Mouse (Mus musculus) limb, embryonic 15.5 days (tissue): ENCODE data around the gene Ephb2. TPM values are rescaled to one million over a fixed set of nuclear protein-coding genes. Genes with fewer than 3 reads are reported as not detected.

Experiments used
- ATAC-seq: fragments of 200-750 bp; cut with Nextera tagmentation; 2 replicates; pipeline ENCODE4 v1.8.0; 2017; ENCODE audit warnings: low read depth, moderate TSS enrichment; ENCODE audit not compliant: insufficient number of reproducible peaks, low FRiP score, low TSS enrichment
- H3K27ac ChIP-seq: fragments of 300-500 bp; sonication (generic); 2 replicates; pipeline ENCODE4 v1.5.1; 2015; ENCODE audit warnings: moderate library complexity, mild to moderate bottlenecking, inconsistent platforms
- H3K27me3 ChIP-seq: fragments of 300-500 bp; sonication (generic); 2 replicates; pipeline ENCODE4 v1.6.1; 2015; ENCODE audit warnings: inconsistent platforms
- H3K36me3 ChIP-seq: fragments of 300-500 bp; sonication (generic); 2 replicates; pipeline ENCODE4 v1.6.1; 2015; ENCODE audit warnings: inconsistent platforms
- H3K4me1 ChIP-seq: fragments of 300-500 bp; sonication (generic); 2 replicates; pipeline ENCODE4 v1.6.1; 2015; ENCODE audit warnings: inconsistent platforms
- H3K4me2 ChIP-seq: fragments of 300-500 bp; sonication (generic); 2 replicates; pipeline ENCODE4 v1.6.1; 2015; ENCODE audit warnings: mild to moderate bottlenecking, inconsistent platforms
- H3K4me3 ChIP-seq: fragments of 300-500 bp; sonication (generic); 2 replicates; pipeline ENCODE4 v1.5.1; 2015; ENCODE audit warnings: mild to moderate bottlenecking, inconsistent platforms
- H3K9ac ChIP-seq: fragments of 300-500 bp; sonication (generic); 2 replicates; pipeline ENCODE4 v1.6.1; 2015; ENCODE audit warnings: inconsistent platforms
- H3K9me3 ChIP-seq: fragments of 300-500 bp; sonication (generic); 2 replicates; pipeline ENCODE4 v1.6.1; 2016; ENCODE audit warnings: inconsistent platforms
- WGBS: fragments of 180-500 bp; shearing (Covaris S2); methylation state at CpG from one replicate; pipeline ENCODE4 v1.1.7; 2015; 5-methylcytosine and 5-hydroxymethylcytosine counted together
- polyA plus RNA-seq: library from polyadenylated mRNA; unstranded; fragments of >200 nt; fragmentation: Nextera tagmentation; extraction: Ambion mirVana; gene quantifications from 2 replicates; pipeline ENCODE4 v1.2.1, GENCODE M21; 2015

The Ephb2 gene
- polyA plus RNA-seq, 1 experiment from 2014 or later: 11.3 TPM

- WGBS: under 1% methylated on average over 64 of the region's 76 CpGs
- H3K4me3 ChIP-seq: peak overlapping the region; percentile 80
- peak overlapping the region; percentile 76 for H3K9ac ChIP-seq
- peak overlapping the region; percentile 95 for H3K27ac ChIP-seq
- H3K4me2 ChIP-seq: peak overlapping the region; percentile 95
- no peak for ATAC-seq
- no peaks in the 10 kb centered on the region for H3K9me3 ChIP-seq
- H3K27me3 ChIP-seq: peaks cover 15% of the 10 kb centered on the region
- no peaks in the 10 kb centered on the region for H3K36me3 ChIP-seq
- H3K4me1 ChIP-seq: peaks cover 65% of the 10 kb centered on the region
Measured at GRCm38 (mm10) chr4:136834815-136835620, 770 bp downstream of the Ephb2 start.

GRCm38 (mm10) chr4:136834439-136834814 lies 1.4 kb downstream of the Ephb2 start:
- peak overlapping the region; percentile 95 for H3K27ac ChIP-seq
- H3K9me3 ChIP-seq: no peaks in the 10 kb centered on the region
- peaks cover 71% of the 10 kb centered on the region for H3K4me1 ChIP-seq
- no peak for ATAC-seq
- H3K4me2 ChIP-seq: peak overlapping the region; percentile 95
- H3K9ac ChIP-seq: peak overlapping the region; percentile 76; the same call in 1 of the 2 replicates
- no peaks in the 10 kb centered on the region for H3K36me3 ChIP-seq
- peaks cover 14% of the 10 kb centered on the region for H3K27me3 ChIP-seq
- 6% methylated on average over 12 of the region's 12 CpGs for WGBS
- peak overlapping the region; percentile 80 for H3K4me3 ChIP-seq

DNA sequence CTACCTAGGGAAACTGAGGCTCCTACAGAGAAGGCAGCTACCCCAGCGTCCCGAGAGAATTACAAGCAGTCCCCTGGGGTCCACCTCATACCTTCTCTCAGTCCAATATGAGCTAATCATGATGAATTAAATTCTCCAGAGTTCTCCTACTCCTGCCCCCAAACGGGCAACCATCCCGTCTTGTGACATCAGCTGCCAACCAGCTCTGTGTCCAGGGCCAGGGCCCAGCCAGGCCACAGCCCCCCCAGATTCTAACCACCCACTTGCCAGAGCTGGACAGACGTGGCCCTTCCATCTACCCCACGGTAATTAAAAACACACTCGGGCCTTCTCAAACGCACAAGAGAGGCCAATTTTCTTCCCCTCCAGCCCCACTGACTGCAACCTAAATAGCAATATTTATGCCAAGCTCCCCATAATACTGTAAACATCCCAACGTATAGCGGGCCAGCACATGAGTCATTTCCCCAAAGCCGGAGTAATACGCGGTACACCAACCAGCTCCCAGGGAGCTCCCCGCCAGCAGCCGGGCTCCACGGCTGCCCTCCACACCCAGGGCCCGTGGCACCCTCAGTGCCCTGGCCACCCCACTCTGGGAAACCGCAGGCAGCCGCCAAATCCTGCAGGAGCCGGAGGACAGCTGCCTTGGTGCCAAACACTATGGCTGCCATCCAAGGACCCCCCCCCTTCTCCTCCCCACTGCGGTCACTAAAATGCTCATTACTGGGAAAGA lies 2.0 kb downstream of the Ephb2 start:
- Histone ChIP-seq H3K27me3 (peaks cover 10% of the 10 kb centered on the region), H3K27ac (peak overlapping the region; percentile 95), H3K4me2 (peak overlapping the region; percentile 95), H3K9me3 (no peaks in the 10 kb centered on the region), H3K4me3 (peak overlapping the region; percentile 80), H3K9ac (no peak overlapping the region), H3K4me1 (peaks cover 77% of the 10 kb centered on the region), H3K36me3 (no peaks in the 10 kb centered on the region)
- ATAC-seq: peak; percentile 42
- 33% methylated on average over 21 of the region's 21 CpGs for WGBS

DNA sequence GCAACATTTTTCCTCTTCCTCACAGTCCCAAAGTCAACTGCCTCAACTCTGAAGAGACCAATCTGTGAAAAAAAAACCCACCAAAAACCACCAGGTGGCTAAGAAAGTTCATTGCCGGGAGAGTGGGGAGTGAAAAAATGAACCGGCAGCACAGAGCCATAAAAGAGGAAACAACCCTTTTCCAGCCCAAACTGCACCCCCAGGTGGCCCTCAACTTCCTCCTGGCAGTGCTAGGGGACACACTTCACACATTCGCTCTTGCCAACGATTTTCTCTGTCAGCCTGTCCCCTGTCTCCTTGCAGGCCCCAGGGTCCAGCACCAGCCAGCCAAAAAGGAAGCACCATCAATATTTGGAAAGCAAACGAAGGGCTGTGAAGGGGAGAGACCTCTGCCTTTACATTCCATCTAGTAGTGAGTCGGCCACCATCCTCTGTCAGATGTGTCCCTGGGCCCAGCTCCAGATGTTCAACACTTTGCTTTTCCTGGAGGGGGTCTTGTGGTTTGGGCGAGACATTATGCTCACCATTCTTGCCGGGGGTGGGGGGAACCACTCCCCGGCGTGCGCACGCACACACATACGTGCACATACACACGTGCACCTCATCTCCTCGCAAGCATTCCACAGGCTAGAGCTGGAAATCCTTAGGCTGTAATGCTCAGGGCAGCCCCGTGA lies 3.1 kb downstream of the Ephb2 start:
- Histone ChIP-seq H3K36me3 (0 out of 2 replicates have a peak, but pooled peaks cover 2% of the 10 kb centered on the region), H3K4me2 (peak overlapping the region; percentile 19; the same call in 1 of the 2 replicates), H3K27me3 (0 out of 2 replicates have a peak, but pooled peaks cover 4% of the 10 kb centered on the region), H3K4me3 (no peak overlapping the region), H3K9me3 (no peaks in the 10 kb centered on the region), H3K27ac (peak overlapping the region; percentile 54; the same call in 1 of the 2 replicates), H3K9ac (no peak overlapping the region), H3K4me1 (peaks cover 81% of the 10 kb centered on the region)
- WGBS: 34% methylated on average over 16 of the region's 16 CpGs
- no peak for ATAC-seq

DNA sequence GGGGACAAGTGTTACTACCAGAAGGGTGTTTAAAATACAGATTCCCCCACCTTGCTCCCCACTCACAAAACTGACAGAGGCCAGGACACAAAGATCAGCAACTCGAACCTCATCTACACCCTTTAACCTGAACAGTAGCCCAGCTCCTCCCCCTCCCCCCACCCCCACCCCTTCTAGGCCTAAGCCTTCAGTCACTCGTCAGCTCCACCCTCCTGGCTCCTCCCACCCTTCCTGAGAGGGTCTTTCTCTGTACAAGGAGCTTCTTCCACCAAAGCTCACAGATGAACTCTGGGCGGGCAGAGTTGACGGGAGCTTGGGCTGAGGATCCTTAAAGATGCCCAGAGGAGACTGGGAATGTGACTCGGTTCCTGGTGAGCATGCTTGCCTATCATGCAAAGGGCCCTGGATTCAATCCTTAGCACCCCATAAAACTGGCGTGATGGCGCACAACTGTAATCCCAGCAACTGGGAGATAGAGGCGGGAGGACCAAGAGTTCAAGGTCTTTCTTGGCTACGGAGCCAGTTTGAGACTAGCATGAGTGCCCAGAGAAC lies 5.4 kb downstream of the Ephb2 start:
- Histone ChIP-seq H3K4me1 (peaks cover 66% of the 10 kb centered on the region), H3K9me3 (no peaks in the 10 kb centered on the region), H3K27me3 (no peaks in the 10 kb centered on the region), H3K4me3 (no peak overlapping the region), H3K36me3 (0 out of 2 replicates have a peak, but pooled peaks cover 4% of the 10 kb centered on the region), H3K9ac (no peak overlapping the region), H3K27ac (no peak overlapping the region), H3K4me2 (no peak overlapping the region)
- no peak for ATAC-seq
- 36% methylated on average over 9 of the region's 9 CpGs for WGBS

- H3K9me3 ChIP-seq: no peaks in the 10 kb centered on the region
- H3K4me1 ChIP-seq: peaks cover 62% of the 10 kb centered on the region
- ATAC-seq: no peak
- 0 out of 2 replicates have a peak, but pooled peaks cover 4% of the 10 kb centered on the region for H3K36me3 ChIP-seq
- H3K27me3 ChIP-seq: no peaks in the 10 kb centered on the region
- H3K4me2 ChIP-seq: no peak overlapping the region
- 19% methylated on average over 9 of the region's 9 CpGs for WGBS
- no peak overlapping the region for H3K9ac ChIP-seq
- no peak overlapping the region for H3K27ac ChIP-seq
- H3K4me3 ChIP-seq: no peak overlapping the region
Measured at GRCm38 (mm10) chr4:136829837-136830236, 6.0 kb downstream of the Ephb2 start.

- H3K9ac ChIP-seq: no peak overlapping the region
- H3K36me3 ChIP-seq: 0 out of 2 replicates have a peak, but pooled peaks cover 4% of the 10 kb centered on the region
- H3K4me2 ChIP-seq: no peak overlapping the region
- no peak overlapping the region for H3K4me3 ChIP-seq
- 33% methylated on average over 11 of the region's 11 CpGs for WGBS
- H3K27me3 ChIP-seq: no peaks in the 10 kb centered on the region
- no peak overlapping the region for H3K27ac ChIP-seq
- H3K4me1 ChIP-seq: peaks cover 53% of the 10 kb centered on the region
- no peak for ATAC-seq
- no peaks in the 10 kb centered on the region for H3K9me3 ChIP-seq
Measured at GRCm38 (mm10) chr4:136828664-136829569, 6.9 kb downstream of the Ephb2 start.

- ATAC-seq: no peak
- peaks cover 22% of the 10 kb centered on the region for H3K4me1 ChIP-seq
- H3K9me3 ChIP-seq: no peaks in the 10 kb centered on the region
- no peak overlapping the region for H3K27ac ChIP-seq
- 0 out of 2 replicates have a peak, but pooled peaks cover 4% of the 10 kb centered on the region for H3K36me3 ChIP-seq
- no peak overlapping the region for H3K4me3 ChIP-seq
- H3K27me3 ChIP-seq: no peaks in the 10 kb centered on the region
- no peak overlapping the region for H3K9ac ChIP-seq
- no peak overlapping the region for H3K4me2 ChIP-seq
- 71% methylated on average over 18 of the region's 18 CpGs for WGBS
Measured at GRCm38 (mm10) chr4:136824935-136825552, 10.7 kb downstream of the Ephb2 start.

- Histone ChIP-seq H3K36me3 (no peaks in the 10 kb centered on the region), H3K4me3 (no peak overlapping the region), H3K9me3 (no peaks in the 10 kb centered on the region), H3K4me2 (no peak overlapping the region), H3K4me1 (peaks cover 32% of the 10 kb centered on the region), H3K9ac (no peak overlapping the region), H3K27ac (no peak overlapping the region), H3K27me3 (no peaks in the 10 kb centered on the region)
- WGBS: 34% methylated on average over 9 of the region's 10 CpGs
- no peak for ATAC-seq
Measured at GRCm38 (mm10) chr4:136820069-136820522, 15.7 kb downstream of the Ephb2 start.

DNA sequence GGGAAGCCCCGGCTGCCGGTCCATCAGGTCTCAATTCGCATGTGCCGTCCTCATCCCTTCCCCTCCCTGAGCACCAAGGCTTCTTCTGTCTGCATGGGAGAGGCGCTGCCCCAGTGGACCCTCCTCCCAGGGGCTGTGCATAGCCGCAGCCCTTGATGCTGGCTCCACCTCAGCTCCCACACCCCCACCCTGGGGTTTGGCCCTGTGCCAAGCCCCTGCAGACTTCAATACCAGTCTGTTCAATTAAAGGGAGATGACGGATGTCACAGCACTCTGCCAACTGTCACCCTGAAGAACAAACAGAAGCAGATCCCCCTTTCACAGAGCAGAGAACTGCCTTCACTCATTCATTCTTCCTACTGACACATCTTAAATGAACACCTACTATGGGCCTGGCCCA lies 19.1 kb downstream of the Ephb2 start:
- no peaks in the 10 kb centered on the region for H3K27me3 ChIP-seq
- no peaks in the 10 kb centered on the region for H3K36me3 ChIP-seq
- H3K9me3 ChIP-seq: no peaks in the 10 kb centered on the region
- peaks cover 34% of the 10 kb centered on the region for H3K4me1 ChIP-seq
- no peak overlapping the region for H3K4me3 ChIP-seq
- H3K27ac ChIP-seq: no peak overlapping the region
- no peak for ATAC-seq
- 22% methylated on average over 7 of the region's 7 CpGs for WGBS
- H3K4me2 ChIP-seq: no peak overlapping the region
- H3K9ac ChIP-seq: no peak overlapping the region
